Mouse (Mus musculus): ENCODE data around the gene Lgals7.

DNA sequence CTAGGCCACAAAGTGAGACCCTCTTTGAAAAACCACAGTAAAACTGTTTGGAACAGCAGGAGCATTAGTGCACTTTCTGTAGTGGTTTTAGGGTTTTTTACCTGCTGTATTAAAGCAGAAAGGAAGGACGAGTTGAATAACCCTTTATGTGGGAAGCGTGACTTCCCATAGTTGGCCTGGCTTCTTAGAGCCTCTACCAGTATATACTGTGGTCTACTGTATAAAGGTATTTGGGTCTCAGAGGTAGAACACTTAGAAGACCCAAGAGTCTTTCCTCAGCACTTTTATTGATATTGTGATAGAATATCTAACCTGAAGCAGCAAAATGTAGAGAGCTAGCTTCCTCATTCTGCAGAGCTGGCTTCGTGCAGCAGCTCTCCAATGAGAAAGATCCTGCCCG is 44.1 kb upstream of the Lgals7 start:
- TF ChIP-seq POLR2A (IDR thresholded peaks at IDR 0.05; ENCODE audit: borderline replicate concordance, extremely low read depth, insufficient read depth, insufficient read length, poor library complexity, severe bottlenecking) (no peak), CTCF (IDR thresholded peaks at IDR 0.05; ENCODE audit: borderline replicate concordance, extremely low read depth, insufficient read depth, insufficient read length) (no peak)
